Mouse (Mus musculus) 3134 (cell line): ENCODE results near the gene Atp2c2.

ENCODE experiments used
- DNase-seq: peaks from one replicate; pipeline ENCODE4 v3.0.0-alpha.2; 2011; ENCODE audit warnings: low spot score; ENCODE audit not compliant: insufficient read length; ENCODE audit errors: extremely low read depth

Gene Atp2c2

DNA sequence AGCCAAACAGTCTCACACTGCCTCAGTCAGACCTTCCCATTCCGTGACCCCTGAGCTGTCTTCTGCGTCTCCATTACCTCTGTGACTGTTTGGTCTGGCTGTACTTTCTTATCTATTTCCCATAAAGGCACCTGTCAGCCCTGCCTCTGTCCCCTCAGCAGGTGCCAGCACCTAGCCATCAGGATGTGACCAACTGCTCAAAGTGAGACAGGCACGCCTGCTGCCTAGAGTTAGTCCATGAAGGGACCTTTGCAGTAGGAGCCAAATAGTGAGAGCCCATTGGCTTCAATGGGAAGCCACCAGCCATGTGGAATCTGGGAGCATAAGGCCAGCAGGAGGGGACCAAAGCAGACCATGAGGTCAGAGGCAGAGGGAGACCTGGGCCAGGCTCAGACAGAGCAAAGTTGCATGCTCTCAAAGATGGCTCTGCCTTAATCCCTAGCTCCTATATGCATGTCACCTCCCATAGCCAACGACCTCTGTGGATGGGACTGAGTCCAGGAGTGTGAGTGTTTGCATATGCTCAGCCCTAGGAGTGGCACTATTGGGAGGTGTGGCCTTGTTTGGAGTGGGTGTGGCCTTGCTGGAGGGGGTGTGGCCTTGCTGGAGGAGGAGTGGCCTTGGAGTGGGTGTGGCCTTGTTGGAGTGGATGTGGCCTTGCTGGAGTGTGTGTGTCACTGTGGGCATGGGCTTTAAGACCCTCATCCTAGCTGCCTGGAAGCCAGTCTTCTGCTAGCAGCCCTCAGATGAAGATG lies 81.5 kb downstream of the Atp2c2 start:
- peak; percentile 38 for DNase-seq

- no peak for DNase-seq
Observed at GRCm38 (mm10) chr8:119782715-119783114, 82.9 kb downstream of the Atp2c2 start.

GRCm38 (mm10) chr8:119783579-119783978 lies 83.8 kb downstream of the Atp2c2 start:
- DNase-seq: no peak

- no peak for DNase-seq
Observed at GRCm38 (mm10) chr8:119784141-119784574, 84.3 kb downstream of the Atp2c2 start.

DNA sequence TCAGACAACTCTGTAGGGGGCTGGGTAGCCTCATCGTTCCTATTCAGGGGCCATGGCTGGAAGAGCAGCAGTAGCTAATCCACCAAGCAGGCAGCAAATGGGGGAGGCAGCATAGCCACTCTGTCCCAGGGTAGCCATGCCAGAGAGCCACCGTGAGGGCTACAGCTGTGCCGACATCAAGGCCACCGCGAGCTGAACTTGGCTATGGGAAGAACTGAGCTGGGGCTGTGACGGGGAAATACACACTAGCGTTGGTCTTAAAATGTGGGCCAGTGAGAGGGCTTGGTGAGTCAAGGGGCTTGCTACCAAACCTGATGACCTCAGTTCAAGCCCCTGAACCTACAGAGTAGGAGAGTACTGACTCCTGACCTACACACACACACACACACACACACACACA lies 84.9 kb downstream of the Atp2c2 start:
- DNase-seq: no peak

GRCm38 (mm10) chr8:119785764-119786405 lies 86.1 kb downstream of the Atp2c2 start:
- no peak for DNase-seq

- DNase-seq: no peak
Observed at GRCm38 (mm10) chr8:119786871-119787270, 87.1 kb downstream of the Atp2c2 start.

DNA sequence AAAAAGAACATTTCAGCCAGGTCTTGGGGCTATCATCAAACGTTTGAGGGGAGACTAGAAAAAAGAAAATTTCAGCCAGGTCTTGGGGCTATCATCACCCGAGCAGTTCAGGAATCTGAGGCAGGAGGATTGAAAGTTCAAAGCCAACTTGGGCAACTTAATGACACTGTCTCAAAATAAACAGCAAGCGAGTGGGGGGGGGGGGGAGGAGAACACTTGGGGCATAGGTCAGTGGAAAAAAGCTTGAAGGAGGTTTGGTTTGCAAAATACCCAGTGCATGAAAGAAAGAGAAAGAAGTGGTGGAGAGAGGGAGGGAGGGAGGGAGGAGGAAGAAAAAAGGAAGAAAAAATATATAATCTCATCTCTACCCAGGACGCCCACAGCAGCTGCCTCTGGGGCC lies 87.5 kb downstream of the Atp2c2 start:
- no peak for DNase-seq

GRCm38 (mm10) chr8:119788607-119789381 lies 89.0 kb downstream of the Atp2c2 start:
- no peak for DNase-seq

DNA sequence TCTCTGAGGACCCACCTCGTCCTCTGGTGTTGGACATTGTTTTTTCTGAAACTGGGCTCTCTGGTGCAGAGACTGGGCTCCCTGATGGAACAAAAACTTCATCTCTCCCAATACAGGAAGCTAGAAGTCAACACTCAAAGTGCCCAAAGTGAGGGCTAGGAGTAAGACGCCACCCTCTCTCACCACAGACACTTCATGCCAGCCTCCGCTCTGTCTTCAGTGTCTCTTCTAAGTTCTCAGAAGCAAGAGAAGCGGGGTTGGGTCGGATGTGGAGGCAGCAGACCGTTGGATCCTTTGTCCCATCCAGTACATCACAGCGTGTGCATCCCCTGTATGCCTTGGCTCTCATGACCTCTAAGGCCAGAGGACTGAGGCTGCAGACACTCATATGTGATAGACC lies 89.8 kb downstream of the Atp2c2 start:
- no peak for DNase-seq

GRCm38 (mm10) chr8:119791804-119792704 lies 92.2 kb downstream of the Atp2c2 start:
- DNase-seq: peak; percentile 61

GRCm38 (mm10) chr8:119794689-119795088 lies 94.9 kb downstream of the Atp2c2 start:
- no peak for DNase-seq

- DNase-seq: no peak
Observed at GRCm38 (mm10) chr8:119795651-119796050, 95.8 kb downstream of the Atp2c2 start.

- no peak for DNase-seq
Observed at GRCm38 (mm10) chr8:119798170-119798964, 98.6 kb downstream of the Atp2c2 start.

GRCm38 (mm10) chr8:119798965-119799264 lies 99.1 kb downstream of the Atp2c2 start:
- DNase-seq: no peak

DNA sequence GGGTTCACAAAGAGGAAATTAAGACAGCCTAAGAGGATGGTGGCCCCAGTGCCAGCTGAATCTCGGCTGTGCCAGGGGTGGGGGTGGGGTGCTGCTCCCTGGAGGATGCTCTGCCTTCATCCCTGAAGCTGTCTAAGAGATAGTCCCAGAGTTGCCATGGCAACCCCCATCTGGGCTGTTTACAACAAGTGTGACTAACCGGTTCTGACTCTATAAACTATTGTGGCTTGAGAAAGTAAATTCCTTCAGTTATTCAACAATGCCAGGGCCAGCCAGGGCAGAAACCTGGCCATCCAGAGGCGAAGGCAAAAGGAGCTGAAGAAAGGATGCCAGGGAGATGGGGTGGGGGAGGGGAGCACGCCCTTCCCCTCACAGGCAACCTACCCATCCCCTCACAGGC lies 101.4 kb downstream of the Atp2c2 start:
- peak; percentile 30 for DNase-seq

DNA sequence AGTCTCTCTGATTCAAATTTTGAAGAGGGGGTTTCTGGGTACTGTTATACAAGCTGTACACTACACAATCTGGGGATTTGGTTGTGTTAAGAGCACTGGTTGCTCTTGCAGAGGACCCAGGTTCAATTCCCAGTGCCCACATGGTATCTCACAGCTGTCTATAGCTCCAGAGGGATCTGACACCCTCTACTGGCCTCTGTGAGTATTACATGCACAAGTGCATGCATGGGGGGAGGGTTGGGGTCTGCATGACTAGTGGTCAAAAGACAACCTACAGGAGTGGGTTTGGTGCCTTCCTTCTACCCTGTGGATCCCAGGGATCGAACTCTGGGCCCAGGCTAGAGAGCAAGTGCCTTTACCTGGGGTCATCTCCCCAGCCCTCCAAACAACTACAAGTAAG lies 102.8 kb downstream of the Atp2c2 start:
- no peak for DNase-seq

DNA sequence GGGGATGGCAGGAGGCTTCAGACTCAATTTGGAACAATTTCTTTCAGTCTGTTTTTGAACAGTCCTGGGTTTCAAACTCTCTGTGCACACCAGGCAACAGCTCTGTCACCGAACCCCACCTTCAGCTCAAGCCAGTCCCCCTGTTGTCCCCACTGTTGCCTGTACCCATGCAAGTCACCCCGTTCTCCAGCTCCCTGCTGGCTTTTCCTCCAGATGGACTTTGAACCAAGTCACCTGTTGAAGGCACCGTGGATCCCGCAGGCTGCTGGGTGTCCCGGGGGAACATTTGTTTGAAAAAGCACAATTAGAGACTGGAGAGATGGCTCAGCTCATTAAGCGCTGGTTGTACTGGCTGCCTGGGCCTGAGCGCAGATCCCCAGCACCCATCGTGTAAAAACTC lies 105.5 kb downstream of the Atp2c2 start:
- DNase-seq: no peak

DNA sequence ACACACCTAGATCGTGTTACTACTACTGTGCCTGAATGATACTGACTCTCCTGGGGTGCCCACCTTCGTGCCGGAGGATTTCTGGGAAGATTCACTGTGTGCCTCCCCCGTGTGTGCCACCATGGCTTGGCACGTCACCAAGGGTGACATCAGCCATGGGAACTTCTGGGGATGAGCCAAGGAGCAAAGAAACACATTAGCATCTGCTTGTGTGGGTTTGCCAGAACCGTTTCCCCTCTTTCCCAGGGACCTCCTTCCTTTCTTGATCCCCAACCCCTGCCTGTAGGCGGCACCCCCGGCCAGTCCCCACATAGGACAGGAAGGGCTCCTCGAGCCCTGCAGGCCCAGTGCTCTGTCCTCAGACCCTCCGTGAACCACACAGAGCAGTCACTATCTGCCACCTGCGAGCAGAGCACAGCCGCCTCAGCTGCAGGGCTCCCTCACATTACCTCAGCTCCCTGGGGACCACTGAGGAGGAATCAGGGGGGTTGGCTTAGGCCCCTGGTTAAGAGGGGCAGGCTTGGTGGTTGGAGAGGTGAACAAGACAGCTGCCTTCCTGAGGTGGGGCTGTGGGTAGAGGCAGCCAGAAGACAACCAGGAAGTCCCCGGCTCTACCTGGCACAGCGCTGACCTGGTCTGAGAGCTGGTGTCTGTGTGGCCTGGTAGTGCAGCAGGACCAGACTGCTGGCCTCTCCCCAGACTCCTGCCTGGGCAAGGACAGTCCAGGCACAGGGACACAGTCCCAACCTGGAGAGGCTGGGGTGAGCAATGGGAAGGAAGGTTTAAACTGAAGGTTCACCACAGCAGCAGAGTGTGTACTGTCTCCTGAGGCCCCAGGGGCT lies 106.8 kb downstream of the Atp2c2 start:
- DNase-seq: peak; percentile 56
